Mouse (Mus musculus) liver, adult 2 months (tissue): ENCODE data around the gene Atp6v0c.

Source experiments
- CTCF ChIP-seq: fragments of 200-500 bp; IDR thresholded peaks from 2 replicates; pipeline ENCODE4 v1.5.1; 2011; ENCODE audit warnings: low read depth, low read length, control low read depth
- POLR2A ChIP-seq: fragments of 200-500 bp; IDR thresholded peaks from 2 replicates; pipeline ENCODE4 v1.6.1; 2011; ENCODE audit warnings: low read length, control low read depth; ENCODE audit not compliant: insufficient read depth; ENCODE audit errors: extremely low read depth

DNA sequence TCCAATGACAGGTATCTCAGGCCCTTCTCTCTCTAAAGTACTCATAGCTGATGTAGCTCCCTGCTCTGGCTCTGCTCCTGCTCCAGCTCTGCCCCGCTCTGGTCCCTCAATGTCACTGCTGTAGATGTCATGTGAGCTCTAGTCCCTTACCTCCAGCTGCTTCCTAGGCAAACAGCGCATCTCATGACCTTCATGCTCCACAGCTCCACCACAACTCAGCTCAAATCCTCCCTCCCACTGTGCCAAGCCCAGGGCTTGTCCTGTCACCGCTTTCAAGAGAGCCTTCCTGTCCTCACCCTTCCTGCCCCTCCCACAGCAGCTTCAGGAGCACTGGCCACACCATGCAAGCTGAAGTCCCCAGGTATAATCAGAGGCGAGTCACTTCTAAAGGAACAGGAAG, 30.2 kb upstream of the Atp6v0c start:
- TF ChIP-seq CTCF (no peak), POLR2A (no peak)
